Mouse (Mus musculus) hindlimb bud, embryonic 11.5 days (tissue): Measurements from ENCODE around the gene Gm21800.
"Not testable (repeated sequence)": the region's sequence is repeated elsewhere in the genome, so short reads cannot be mapped to it uniquely, and the experiment has no call there.

Source experiments
- DNase-seq: peaks from one replicate; pipeline ENCODE4 v3.0.0-alpha.2; 2012; ENCODE audit warnings: low read depth, low spot score; ENCODE audit errors: extremely low spot score

Gene Gm21800

GRCm38 (mm10) chrY:41406198-41406597 lies at the start of gene Gm21800:
TSS of gene Gm21800 (plus strand) at chrY:41406498.
- DNase-seq: not testable (repeated sequence)
